26 mouse cellular contexts compared by ENCODE assay signal in the genomic region with DNA sequence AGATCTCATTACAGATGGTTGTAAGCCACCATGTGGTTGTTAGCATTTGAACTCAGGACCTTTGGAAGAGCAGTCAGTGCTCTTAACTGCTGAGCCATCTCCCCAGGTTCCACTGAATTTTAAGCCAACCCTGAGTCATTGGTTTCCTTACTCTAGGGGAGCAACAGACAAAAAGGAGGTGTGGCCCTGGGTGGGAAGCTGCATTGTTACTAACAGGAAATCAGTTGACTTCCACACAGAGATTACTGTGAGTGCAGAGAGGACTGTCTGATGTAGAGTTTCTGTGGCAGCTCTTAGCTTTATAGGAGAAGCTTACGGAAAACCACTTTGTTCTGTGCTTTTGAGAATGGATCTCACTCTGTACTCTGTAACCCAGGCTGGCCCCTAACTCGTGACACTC. TPM values are rescaled to one million over a fixed set of nuclear protein-coding genes. Genes with fewer than 3 reads are reported as not detected.
A peak's percentile ranks its signal among the peaks of the same experiment; 100 is the strongest.
DNase-seq lines count a peak whose midpoint lies in the region; ATAC-seq and TF ChIP-seq lines count a peak whose summit lies in the region.
"Had no signal": no experiment of that assay in that cellular context is flagged by ENCODE, and none has a peak within 500 bp of the region (broad histone marks: within the 10 kb centered on the region; RNA-seq: fewer than 3 reads in every experiment).

No protein-coding gene starts in this region.

- 72% methylated on average over 2 of the region's 2 CpGs for WGBS in kidney, postnatal 0 days

- H3K27me3 ChIP-seq in kidney, postnatal 0 days (ENCODE audit: insufficient read depth, low read length) = no peaks in the 10 kb centered on the region
- H3K27me3 ChIP-seq in E14TG2a.4 (ENCODE audit: insufficient read depth, low read length) = no peaks in the 10 kb centered on the region
- H3K27me3 ChIP-seq: heart, embryonic 15.5 days; limb, embryonic 13.5 days; neural tube, embryonic 13.5 days had no signal

- H3K36me3 ChIP-seq in kidney, postnatal 0 days (ENCODE audit: insufficient read depth, low read length) = no peaks in the 10 kb centered on the region
- no peaks in the 10 kb centered on the region for H3K36me3 ChIP-seq in E14TG2a.4 (ENCODE audit: insufficient read depth, low read length)
- H3K36me3 ChIP-seq: forebrain, embryonic 10.5 days; heart, embryonic 15.5 days; hindbrain, embryonic 10.5 days; limb, embryonic 13.5 days; neural tube, embryonic 13.5 days had no signal

- no peak overlapping the region for H3K4me3 ChIP-seq in kidney, postnatal 0 days (replicated peaks; ENCODE audit: low read depth, low read length)
- H3K4me3 ChIP-seq in E14TG2a.4 (replicated peaks; ENCODE audit: low read length) = no peak overlapping the region
- H3K4me3 ChIP-seq: forebrain, embryonic 10.5 days; heart, embryonic 15.5 days; hindbrain, embryonic 10.5 days; layer of hippocampus, adult 2 months; limb, embryonic 13.5 days; neural tube, embryonic 13.5 days had no signal

- no peaks in the 10 kb centered on the region for H3K9me3 ChIP-seq in kidney, postnatal 0 days (replicated peaks; ENCODE audit: low read length)
- no peaks in the 10 kb centered on the region for H3K9me3 ChIP-seq in E14TG2a.4 (ENCODE audit: low read length)
- H3K9me3 ChIP-seq: forebrain, embryonic 10.5 days; heart, embryonic 15.5 days; hindbrain, embryonic 10.5 days; limb, embryonic 13.5 days; neural tube, embryonic 13.5 days had no signal

- DNase-seq in kidney, postnatal 0 days (ENCODE audit: low spot score) = peak; percentile 24
- DNase-seq in kidney, postnatal 4 days = no peak
- peak; percentile 90 for DNase-seq in 416B (ENCODE audit: low read depth)
- DNase-seq in ovary, postnatal 36 days (ENCODE audit: low spot score) = no peak
- DNase-seq in natural killer cell, adult 2 months (ENCODE audit: low spot score in 2 of 2) = no peak
- DNase-seq in MN1 (ENCODE audit: low spot score) = no peak
- DNase-seq: adrenal gland, postnatal 14 days; cerebellum, adult 18-20 months; cerebellum, postnatal 25 days; forebrain, postnatal 0 days; kidney, adult 11 months; kidney, postnatal 10 days; layer of hippocampus, postnatal 36 days; lung, postnatal 4 days; thymus, adult 2 months had no signal

- no peak overlapping the region for H3K27ac ChIP-seq in kidney, postnatal 0 days
- H3K27ac ChIP-seq: forebrain, embryonic 10.5 days; heart, embryonic 15.5 days; hindbrain, embryonic 10.5 days; hindbrain, postnatal 0 days; layer of hippocampus, adult 2 months; limb, embryonic 13.5 days; liver, embryonic 14.5 days; neural tube, embryonic 13.5 days had no signal

- H3K4me2 ChIP-seq in kidney, postnatal 0 days (ENCODE audit: low read length) = no peak overlapping the region
- H3K4me2 ChIP-seq: heart, embryonic 15.5 days; limb, embryonic 13.5 days; midbrain, embryonic 11.5 days; neural tube, embryonic 13.5 days had no signal

- no peaks in the 10 kb centered on the region for H3K4me1 ChIP-seq in kidney, postnatal 0 days (replicated peaks; ENCODE audit: insufficient read depth, low read length)
- H3K4me1 ChIP-seq in E14TG2a.4 (replicated peaks; ENCODE audit: low read depth, low read length) = peaks cover 27% of the 10 kb centered on the region
- H3K4me1 ChIP-seq: neural tube, embryonic 13.5 days had no signal

- ATAC-seq in kidney, postnatal 0 days (replicated peaks; ENCODE audit: low FRiP score, low read depth) = no peak
- ATAC-seq in common myeloid progenitor, adult 5-6 weeks (replicated peaks; ENCODE audit: low read depth, poor library complexity, severe bottlenecking) = peak; percentile 93
- ATAC-seq: forebrain, postnatal 0 days; hindbrain, postnatal 0 days had no signal

- TF ChIP-seq CTCF in kidney, postnatal 0 days (IDR thresholded peaks at IDR 0.05; ENCODE audit: low read depth) = no peak
- peak; percentile 14; the same call in 1 of the 2 replicates for TF ChIP-seq CTCF in E14TG2a.4 (conservative IDR thresholded peaks at IDR 0.05; ENCODE audit: low read length)

- no peak overlapping the region for H3K9ac ChIP-seq in kidney, postnatal 0 days (ENCODE audit: low read depth, low read length)
- H3K9ac ChIP-seq: forebrain, postnatal 0 days; heart, embryonic 15.5 days; limb, embryonic 13.5 days; liver, embryonic 14.5 days; neural tube, embryonic 13.5 days had no signal

RNA-seq across cellular contexts. Expression of gene Ankrd44, which starts 8.7 kb away (rescaled TPM):
- polyA plus RNA-seq in kidney, postnatal 0 days (2015; fragmentation: Nextera tagmentation; extraction: Ambion mirVana) = 4.3 and 4.5 TPM in 2 replicates
- 38.8 and 51.0 TPM in 2 replicates for total RNA-seq in common myeloid progenitor, adult 5-6 weeks (2017)

Comparison
In these comparisons a context has a peak if more than half of its experiments do, and no peak if none do; other contexts are left out.
1. DNase-seq: peak in kidney, postnatal 0 days (single experiment) and 416B (single experiment); none in kidney, postnatal 4 days (0 of 2), ovary, postnatal 36 days (single experiment), natural killer cell, adult 2 months (0 of 2) and MN1 (single experiment).